Mouse (Mus musculus) hindbrain, embryonic 11.5 days (tissue): Measurements from ENCODE around the gene Rasa3. TPM values are rescaled to one million over a fixed set of nuclear protein-coding genes. Genes with fewer than 3 reads are reported as not detected.

Source experiments
- ATAC-seq: fragments of 200-750 bp; cut with Nextera tagmentation; 2 replicates; pipeline ENCODE4 v1.8.0; 2017; ENCODE audit warnings: mild to moderate bottlenecking, moderate TSS enrichment, moderate library complexity; ENCODE audit not compliant: low FRiP score
- DNase-seq: peaks from one replicate; pipeline ENCODE4 v3.0.0-alpha.2; 2015; ENCODE audit warnings: low spot score
- H3K27ac ChIP-seq: fragments of 300-500 bp; sonication (generic); 2 replicates; pipeline ENCODE4 v1.5.1; 2014; ENCODE audit warnings: mild to moderate bottlenecking, low read depth, low read length
- H3K27me3 ChIP-seq: fragments of 300-500 bp; sonication (generic); 2 replicates; pipeline ENCODE4 v1.6.1; 2014; ENCODE audit warnings: mild to moderate bottlenecking, low read length, moderate library complexity, mixed read lengths; ENCODE audit not compliant: control insufficient read depth, insufficient read depth
- H3K36me3 ChIP-seq: fragments of 300-500 bp; sonication (generic); 2 replicates; pipeline ENCODE4 v1.6.1; 2014; ENCODE audit warnings: mild to moderate bottlenecking, low read length, moderate library complexity, mixed read lengths; ENCODE audit not compliant: control insufficient read depth, insufficient read depth
- H3K4me1 ChIP-seq: fragments of 300-500 bp; sonication (generic); replicated peaks from 2 replicates; pipeline ENCODE4 v1.6.1; 2014; ENCODE audit warnings: low read length, mixed read lengths; ENCODE audit not compliant: control insufficient read depth, insufficient read depth
- H3K4me2 ChIP-seq: fragments of 300-500 bp; sonication (generic); replicated peaks from 2 replicates; pipeline ENCODE4 v1.6.1; 2014; ENCODE audit warnings: mild to moderate bottlenecking, low read depth, low read length
- H3K4me3 ChIP-seq: fragments of 300-500 bp; sonication (generic); 2 replicates; pipeline ENCODE4 v1.5.1; 2014; ENCODE audit warnings: low read depth, low read length
- H3K9ac ChIP-seq: fragments of 300-500 bp; sonication (generic); 2 replicates; pipeline ENCODE4 v1.6.1; 2014; ENCODE audit warnings: low read depth, low read length
- H3K9me3 ChIP-seq: fragments of 300-500 bp; sonication (generic); 2 replicates; pipeline ENCODE4 v1.6.1; 2016; ENCODE audit warnings: low read length; ENCODE audit not compliant: control insufficient read depth
- WGBS: fragments of 180-500 bp; shearing (Covaris S2); extraction: QIAGEN DNeasy Blood & Tissue Kit; methylation state at CpG from one replicate; pipeline ENCODE4 v1.1.7; 2014; 5-methylcytosine and 5-hydroxymethylcytosine counted together
- polyA plus RNA-seq: library from polyadenylated mRNA; unstranded; fragments of >200 nt; fragmentation: Nextera tagmentation; extraction: Ambion mirVana; gene quantifications from 2 replicates; pipeline ENCODE4 v1.2.1, GENCODE M21; 2014

Rasa3 gene
- polyA plus RNA-seq, 1 experiment from 2014 or later = 19.4 TPM

DNA sequence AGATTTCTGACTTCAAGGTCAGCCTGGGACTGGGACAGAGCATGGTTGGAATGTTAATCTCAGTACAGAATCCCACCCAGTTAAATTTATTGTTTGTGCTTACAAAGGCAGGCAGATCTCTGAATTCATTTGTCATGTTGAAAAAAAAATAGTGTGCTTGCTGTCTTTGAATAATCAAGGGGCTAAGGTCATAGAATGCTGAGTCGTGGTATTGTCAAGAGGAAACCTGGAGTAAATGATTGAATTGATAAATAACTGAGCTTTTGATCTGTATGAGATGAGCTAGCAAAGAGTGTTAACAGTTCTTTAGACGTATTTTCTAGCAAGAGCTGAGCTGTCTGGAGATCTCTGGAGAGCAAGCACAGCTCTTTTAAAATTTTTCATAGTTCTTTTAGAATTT is 140.3 kb downstream of the Rasa3 start:
- H3K4me1 ChIP-seq = no peaks in the 10 kb centered on the region
- no peak overlapping the region for H3K4me2 ChIP-seq
- no peak overlapping the region for H3K27ac ChIP-seq
- H3K9me3 ChIP-seq = no peaks in the 10 kb centered on the region
- H3K36me3 ChIP-seq = no peaks in the 10 kb centered on the region
- no peak for ATAC-seq
- DNase-seq = no peak
- no peak overlapping the region for H3K9ac ChIP-seq
- 34% methylated on average over 2 of the region's 2 CpGs for WGBS
- no peak overlapping the region for H3K4me3 ChIP-seq
- H3K27me3 ChIP-seq = no peaks in the 10 kb centered on the region

DNA sequence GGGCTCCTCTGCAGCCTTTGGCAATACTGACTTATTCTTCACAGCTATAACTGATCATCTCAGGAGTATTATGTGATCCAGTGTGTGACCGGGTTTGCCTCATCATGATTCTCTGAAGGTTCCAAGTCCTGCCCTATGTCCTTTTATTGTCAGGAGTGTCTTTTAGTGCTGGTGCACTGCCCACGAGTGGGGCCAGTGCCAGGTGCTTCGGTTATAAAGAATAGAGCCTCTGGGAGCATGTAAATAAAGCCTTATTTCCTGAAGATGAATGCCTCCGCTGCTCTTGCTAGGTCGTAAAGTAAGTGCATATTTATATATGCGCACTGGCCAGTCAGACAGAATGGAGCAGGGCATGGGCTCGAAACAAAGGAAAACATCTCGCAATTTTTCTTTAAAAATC is 144.3 kb downstream of the Rasa3 start:
- Histone ChIP-seq H3K36me3 (no peaks in the 10 kb centered on the region), H3K27me3 (no peaks in the 10 kb centered on the region), H3K4me3 (no peak overlapping the region), H3K9ac (no peak overlapping the region), H3K4me2 (no peak overlapping the region), H3K27ac (no peak overlapping the region), H3K4me1 (no peaks in the 10 kb centered on the region), H3K9me3 (no peaks in the 10 kb centered on the region)
- WGBS = 87% methylated on average over 8 of the region's 8 CpGs
- no peak for DNase-seq
- no peak for ATAC-seq

- H3K36me3 ChIP-seq = no peaks in the 10 kb centered on the region
- H3K4me3 ChIP-seq = no peak overlapping the region
- no peak overlapping the region for H3K9ac ChIP-seq
- no peaks in the 10 kb centered on the region for H3K4me1 ChIP-seq
- H3K27me3 ChIP-seq = no peaks in the 10 kb centered on the region
- DNase-seq (no peak), ATAC-seq (no peak)
- H3K27ac ChIP-seq = no peak overlapping the region
- no peak overlapping the region for H3K4me2 ChIP-seq
- no peaks in the 10 kb centered on the region; the same call in 1 of the 2 replicates for H3K9me3 ChIP-seq
- WGBS = 74% methylated on average over 9 of the region's 9 CpGs
Observed at GRCm38 (mm10) chr8:13531602-13532171, 145.7 kb downstream of the Rasa3 start.

- H3K27me3 ChIP-seq = no peaks in the 10 kb centered on the region
- no peaks in the 10 kb centered on the region; the same call in 1 of the 2 replicates for H3K9me3 ChIP-seq
- 66% methylated on average over 5 of the region's 5 CpGs for WGBS
- no peak overlapping the region for H3K9ac ChIP-seq
- no peak overlapping the region for H3K4me3 ChIP-seq
- DNase-seq (no peak), ATAC-seq (no peak)
- H3K36me3 ChIP-seq = no peaks in the 10 kb centered on the region
- H3K27ac ChIP-seq = no peak overlapping the region
- H3K4me2 ChIP-seq = no peak overlapping the region
- H3K4me1 ChIP-seq = no peaks in the 10 kb centered on the region
Observed at GRCm38 (mm10) chr8:13530941-13531340, 146.5 kb downstream of the Rasa3 start.

DNA sequence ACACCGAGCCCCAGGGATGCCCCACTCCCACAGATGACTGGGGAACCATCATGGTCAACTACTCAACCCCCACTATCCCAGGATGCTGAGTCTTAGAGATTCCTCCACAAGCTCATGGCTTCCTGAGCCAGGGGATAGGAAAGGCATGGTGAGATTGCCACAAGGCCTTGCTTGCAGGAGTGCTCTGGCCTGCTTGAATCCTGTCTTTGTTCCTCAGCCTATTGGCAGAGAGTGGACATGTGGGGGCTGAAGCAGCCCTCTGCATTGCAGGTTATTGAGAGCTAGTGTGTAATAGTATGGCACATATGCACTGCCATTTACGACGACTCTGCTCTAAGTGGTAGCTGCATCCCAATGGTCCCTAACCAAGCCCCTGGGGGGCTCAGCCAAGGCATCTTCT is 147.0 kb downstream of the Rasa3 start:
- WGBS = 90% methylated on average over 3 of the region's 3 CpGs
- no peaks in the 10 kb centered on the region for H3K27me3 ChIP-seq
- no peak overlapping the region for H3K4me2 ChIP-seq
- no peaks in the 10 kb centered on the region; the same call in 1 of the 2 replicates for H3K9me3 ChIP-seq
- no peak for ATAC-seq
- H3K27ac ChIP-seq = no peak overlapping the region
- no peak overlapping the region for H3K4me3 ChIP-seq
- no peaks in the 10 kb centered on the region for H3K36me3 ChIP-seq
- H3K9ac ChIP-seq = no peak overlapping the region
- no peaks in the 10 kb centered on the region for H3K4me1 ChIP-seq
- DNase-seq = no peak

- H3K9me3 ChIP-seq = no peaks in the 10 kb centered on the region; the same call in 1 of the 2 replicates
Observed at GRCm38 (mm10) chr8:13529891-13530316, 147.5 kb downstream of the Rasa3 start.

DNA sequence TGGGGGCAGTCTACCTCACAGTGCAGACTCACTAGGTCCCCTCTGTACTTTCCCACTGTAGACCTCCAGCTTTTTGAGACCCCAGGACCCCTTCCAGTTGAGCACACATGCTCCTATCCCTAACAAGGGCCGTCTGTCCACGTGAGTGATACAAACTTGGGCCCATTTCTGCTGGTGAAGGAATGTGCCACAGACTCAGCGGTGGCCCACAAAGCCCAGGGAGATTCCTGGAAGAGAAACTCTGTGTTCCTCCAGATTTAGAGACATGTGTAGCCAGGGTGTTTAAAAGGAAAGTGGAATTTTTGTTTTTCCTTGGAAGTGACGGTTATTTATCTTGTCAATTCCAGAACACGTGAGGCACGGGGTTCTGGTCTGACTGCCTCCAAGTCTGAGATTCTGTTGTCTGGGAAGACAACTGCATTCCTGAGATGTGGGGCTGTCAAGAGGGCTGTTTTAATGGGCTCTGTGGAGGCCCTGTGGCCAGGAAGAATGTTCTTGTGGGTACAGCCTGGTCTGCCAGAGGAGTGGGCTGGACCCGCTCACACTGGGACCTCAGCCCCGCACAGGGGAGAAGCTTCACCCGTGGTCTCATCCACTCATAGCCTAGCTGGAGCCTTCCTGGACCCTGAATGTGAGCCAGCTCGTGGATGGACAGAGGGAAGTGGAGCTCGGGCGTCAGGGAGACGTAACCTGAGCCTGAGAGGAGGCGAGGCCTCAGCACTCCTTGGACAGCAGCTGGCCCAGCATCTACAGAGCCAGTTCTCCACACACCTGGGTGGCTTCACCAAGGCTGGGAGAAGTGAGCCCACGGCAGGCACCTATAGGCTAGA is 148.2 kb downstream of the Rasa3 start:
- H3K9me3 ChIP-seq = no peaks in the 10 kb centered on the region; the same call in 1 of the 2 replicates
- no peak overlapping the region for H3K4me2 ChIP-seq
- H3K4me3 ChIP-seq = no peak overlapping the region
- DNase-seq (no peak), ATAC-seq (no peak)
- H3K27me3 ChIP-seq = no peaks in the 10 kb centered on the region
- 66% methylated on average over 15 of the region's 15 CpGs for WGBS
- H3K27ac ChIP-seq = no peak overlapping the region
- no peak overlapping the region for H3K9ac ChIP-seq
- H3K36me3 ChIP-seq = no peaks in the 10 kb centered on the region
- H3K4me1 ChIP-seq = no peaks in the 10 kb centered on the region

More at GRCm38 (mm10) chr8:13529891-13530316, 147.5 kb downstream of the Rasa3 start:
- H3K9ac ChIP-seq = no peak overlapping the region
- H3K4me1 ChIP-seq = no peaks in the 10 kb centered on the region
- H3K4me3 ChIP-seq = no peak overlapping the region
- ATAC-seq = no peak
- no peaks in the 10 kb centered on the region for H3K36me3 ChIP-seq
- no peak overlapping the region for H3K4me2 ChIP-seq
- no peak overlapping the region for H3K27ac ChIP-seq
- no peaks in the 10 kb centered on the region for H3K27me3 ChIP-seq
- 81% methylated on average over 7 of the region's 7 CpGs for WGBS
- DNase-seq = no peak

GRCm38 (mm10) chr8:13521392-13521791 is 156.0 kb downstream of the Rasa3 start:
- Histone ChIP-seq H3K9ac (no peak overlapping the region), H3K36me3 (no peaks in the 10 kb centered on the region), H3K27ac (no peak overlapping the region), H3K4me1 (no peaks in the 10 kb centered on the region), H3K27me3 (no peaks in the 10 kb centered on the region), H3K4me3 (no peak overlapping the region), H3K4me2 (no peak overlapping the region), H3K9me3 (no peaks in the 10 kb centered on the region)
- DNase-seq (no peak), ATAC-seq (no peak)
- 85% methylated on average over 7 of the region's 7 CpGs for WGBS

GRCm38 (mm10) chr8:13520349-13520748 is 157.1 kb downstream of the Rasa3 start:
- H3K9ac ChIP-seq = no peak overlapping the region
- no peaks in the 10 kb centered on the region for H3K27me3 ChIP-seq
- 71% methylated on average over 6 of the region's 6 CpGs for WGBS
- DNase-seq = no peak
- H3K4me3 ChIP-seq = no peak overlapping the region
- no peaks in the 10 kb centered on the region for H3K4me1 ChIP-seq
- H3K27ac ChIP-seq = no peak overlapping the region
- no peak overlapping the region for H3K4me2 ChIP-seq
- no peaks in the 10 kb centered on the region for H3K9me3 ChIP-seq
- H3K36me3 ChIP-seq = no peaks in the 10 kb centered on the region
- no peak for ATAC-seq
